Mouse (Mus musculus) bone marrow, adult 2 months (tissue): ENCODE measurements around the gene Spg7.

Experiments
- CTCF ChIP-seq: fragments of 200-500 bp; IDR thresholded peaks from 2 replicates; pipeline ENCODE4 v1.5.1; 2011; ENCODE audit warnings: low read length, control low read depth; ENCODE audit not compliant: control insufficient read depth, insufficient read depth
- POLR2A ChIP-seq: fragments of 200-500 bp; IDR thresholded peaks from 2 replicates; pipeline ENCODE4 v1.6.1; 2011; ENCODE audit warnings: low read depth, mild to moderate bottlenecking, control low read depth, low read length, borderline replicate concordance; ENCODE audit not compliant: control insufficient read depth

- TF ChIP-seq POLR2A (no peak), CTCF (no peak; the same call in 1 of the 2 replicates)
Observed at GRCm38 (mm10) chr8:123145279-123145678, 82.5 kb downstream of the Spg7 start.
